Mouse (Mus musculus): ENCODE data around the gene Ccdc151.

The Ccdc151 gene

DNA sequence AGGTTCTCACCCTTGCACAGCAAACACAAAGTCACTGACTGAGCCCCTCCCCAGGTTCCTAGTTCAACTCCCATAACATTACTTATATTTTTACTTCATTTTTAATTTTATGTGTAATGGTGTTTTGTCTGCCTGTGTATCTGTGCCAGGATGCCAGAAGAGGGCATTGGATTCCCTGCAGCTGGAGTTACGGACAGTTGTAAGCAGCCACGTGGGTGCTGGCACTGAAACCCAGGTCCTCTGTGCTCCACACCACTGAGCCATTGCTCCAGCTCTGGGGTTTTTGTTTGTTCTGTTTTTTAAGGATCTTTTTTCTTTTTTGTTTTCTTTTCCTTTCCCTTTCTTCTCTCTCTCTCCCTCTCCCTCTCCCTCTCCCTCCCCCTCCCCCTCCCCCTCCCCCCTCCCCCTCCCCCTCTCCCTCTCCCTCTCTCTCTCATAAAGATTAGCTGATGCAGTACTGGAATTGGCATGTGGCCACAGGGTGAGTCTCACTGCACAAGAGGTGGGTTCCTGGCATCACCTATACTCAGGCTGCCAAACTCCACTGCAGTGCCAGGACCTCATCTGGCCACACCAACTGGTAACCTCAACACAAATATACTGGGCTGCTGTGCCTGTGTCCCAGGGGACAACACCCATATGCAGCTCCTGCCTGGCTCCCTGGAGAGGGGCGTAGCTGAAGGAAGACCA is 6.1 kb downstream of the Ccdc151 start:
- no peak for DNase-seq

DNA sequence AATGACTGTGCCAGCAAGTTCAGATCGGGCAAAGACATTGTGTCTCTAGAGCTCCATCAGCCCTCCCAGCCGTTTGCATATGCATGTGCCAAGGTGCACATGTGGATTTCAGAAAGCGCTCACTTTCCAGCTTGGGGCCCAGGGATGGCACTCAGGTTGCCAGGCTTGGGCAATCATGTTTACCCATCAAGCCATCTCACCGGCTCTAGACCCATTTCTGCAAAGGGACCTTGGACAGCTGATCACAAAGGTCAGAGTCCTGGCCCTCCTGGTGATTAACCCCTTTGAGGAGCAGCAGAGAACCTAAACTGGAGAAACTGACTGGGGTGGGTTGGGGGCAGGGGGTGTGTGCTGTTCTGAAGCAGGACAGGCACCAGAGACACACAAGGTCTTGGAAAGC is 10.2 kb downstream of the Ccdc151 start:
- DNase-seq: peak in 1 of 2 experiments; percentile 36

- DNase-seq: peak; percentile 77 to 83
Measured at GRCm38 (mm10) chr9:21989230-21990110, 13.0 kb downstream of the Ccdc151 start, which contains the start of gene Rgl3. TSS of gene Rgl3 (minus strand) at chr9:21989446.

GRCm38 (mm10) chr9:21988421-21989101 is 13.9 kb downstream of the Ccdc151 start:
- DNase-seq: peak; percentile 77 to 86

- peak in 1 of 2 experiments; percentile 18 for DNase-seq
Measured at GRCm38 (mm10) chr9:21987592-21988342, 14.7 kb downstream of the Ccdc151 start.

- DNase-seq: no peak
Measured at GRCm38 (mm10) chr9:21983911-21984310, 18.5 kb downstream of the Ccdc151 start.

- peak; percentile 46 to 57 for DNase-seq
Measured at GRCm38 (mm10) chr9:21978398-21979128, 23.9 kb downstream of the Ccdc151 start.

DNA sequence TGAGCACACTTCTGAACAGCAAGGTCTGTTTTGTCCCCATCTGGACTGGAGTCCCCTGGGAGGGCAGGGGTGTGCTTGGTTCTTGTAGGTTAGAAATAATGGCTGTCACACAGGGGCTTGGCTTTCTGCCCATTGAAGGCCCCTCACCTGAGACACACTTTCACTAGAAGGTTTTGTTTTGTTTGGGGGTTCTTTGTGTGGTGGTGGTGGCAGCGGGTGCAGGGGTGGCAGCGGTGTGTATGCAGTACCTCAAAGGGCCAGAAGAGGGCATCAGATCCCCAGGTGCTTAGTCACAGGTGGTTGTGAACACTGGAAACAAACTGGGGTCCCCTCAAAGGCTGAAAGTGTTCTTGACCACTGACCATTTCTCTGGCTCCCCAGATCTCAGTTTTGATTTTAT is 24.5 kb downstream of the Ccdc151 start:
- peak in 1 of 2 experiments; percentile 49 for DNase-seq

DNA sequence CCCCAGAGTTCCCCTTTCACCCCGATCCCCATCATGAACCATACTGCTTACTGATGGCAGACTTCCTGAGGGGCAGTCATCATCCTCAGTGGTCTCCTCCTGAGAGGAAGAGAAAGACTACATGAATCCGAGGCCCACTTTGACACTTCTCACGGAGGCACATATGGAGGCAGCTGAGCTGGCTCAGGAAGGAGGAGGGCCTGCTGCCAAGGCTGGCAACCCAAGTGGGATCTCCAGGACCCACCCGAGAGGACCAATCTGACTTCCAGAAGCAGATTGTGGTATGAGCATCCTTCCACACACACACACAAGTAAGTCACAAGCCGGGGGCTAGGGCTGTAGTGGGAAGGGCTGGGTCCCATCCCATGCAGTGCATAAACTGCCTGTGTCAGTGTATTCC is 25.1 kb downstream of the Ccdc151 start:
- DNase-seq: no peak

- no peak for DNase-seq
Measured at GRCm38 (mm10) chr9:21976626-21977175, 25.7 kb downstream of the Ccdc151 start.

- no peak for DNase-seq
Measured at GRCm38 (mm10) chr9:21969304-21969703, 33.1 kb downstream of the Ccdc151 start.

GRCm38 (mm10) chr9:21968883-21969282 is 33.6 kb downstream of the Ccdc151 start:
- no peak for DNase-seq

- DNase-seq: no peak
Measured at GRCm38 (mm10) chr9:21963417-21963816, 39.0 kb downstream of the Ccdc151 start, which contains the start of gene Epor. TSS of gene Epor (minus strand) at chr9:21963506.

DNA sequence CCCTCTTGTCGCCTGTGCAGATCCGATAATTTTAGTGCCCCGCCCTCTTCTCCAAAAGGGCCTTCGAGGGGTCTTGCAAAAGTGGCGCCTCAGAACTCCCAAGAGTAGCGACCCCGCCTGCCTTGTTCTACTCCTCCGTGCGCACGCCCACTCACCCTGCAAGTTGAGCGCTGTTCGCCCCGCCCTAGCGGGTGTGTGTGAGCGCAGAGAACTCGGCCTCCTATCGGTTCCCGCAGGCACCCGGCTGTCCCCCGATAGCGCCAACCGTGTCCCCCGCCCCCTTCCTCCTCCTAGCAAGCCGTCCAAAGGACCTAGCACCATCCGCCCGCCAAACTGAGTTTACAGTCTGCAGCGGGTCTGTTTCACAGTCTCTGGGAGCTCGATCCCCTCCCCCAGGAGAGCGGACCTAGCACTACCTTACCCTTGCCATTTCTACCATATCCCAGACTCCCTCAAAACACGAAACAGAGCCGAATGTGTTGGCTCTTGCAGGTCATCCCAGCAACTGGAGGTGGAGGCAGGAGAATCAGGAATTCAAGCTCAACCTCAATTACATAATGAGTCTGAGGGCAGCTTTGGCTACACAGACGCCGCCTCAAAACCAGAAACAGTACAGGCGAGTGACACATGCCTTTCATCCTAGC is 39.9 kb downstream of the Ccdc151 start:
- DNase-seq: peak; percentile 49 to 54

DNA sequence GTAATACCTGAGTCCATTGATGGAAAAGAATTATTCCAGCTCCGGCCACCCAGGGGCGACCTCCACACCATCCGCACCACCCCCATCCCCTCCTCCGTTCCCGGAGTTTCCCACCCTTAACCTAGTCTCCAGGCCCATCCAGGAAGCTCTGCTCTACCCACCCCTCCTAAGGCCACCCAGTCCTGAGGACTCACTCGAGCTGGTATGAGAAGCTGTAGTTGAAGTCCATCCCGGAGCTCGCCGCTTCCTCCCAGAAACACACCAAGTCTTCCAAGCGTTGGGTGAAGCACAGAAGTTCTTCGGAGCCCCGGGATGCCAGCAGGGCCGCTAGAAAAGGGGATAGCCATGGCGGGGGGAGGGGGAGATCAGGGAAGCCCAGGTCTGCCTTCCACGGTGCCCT is 40.4 kb downstream of the Ccdc151 start:
- DNase-seq: no peak

DNA sequence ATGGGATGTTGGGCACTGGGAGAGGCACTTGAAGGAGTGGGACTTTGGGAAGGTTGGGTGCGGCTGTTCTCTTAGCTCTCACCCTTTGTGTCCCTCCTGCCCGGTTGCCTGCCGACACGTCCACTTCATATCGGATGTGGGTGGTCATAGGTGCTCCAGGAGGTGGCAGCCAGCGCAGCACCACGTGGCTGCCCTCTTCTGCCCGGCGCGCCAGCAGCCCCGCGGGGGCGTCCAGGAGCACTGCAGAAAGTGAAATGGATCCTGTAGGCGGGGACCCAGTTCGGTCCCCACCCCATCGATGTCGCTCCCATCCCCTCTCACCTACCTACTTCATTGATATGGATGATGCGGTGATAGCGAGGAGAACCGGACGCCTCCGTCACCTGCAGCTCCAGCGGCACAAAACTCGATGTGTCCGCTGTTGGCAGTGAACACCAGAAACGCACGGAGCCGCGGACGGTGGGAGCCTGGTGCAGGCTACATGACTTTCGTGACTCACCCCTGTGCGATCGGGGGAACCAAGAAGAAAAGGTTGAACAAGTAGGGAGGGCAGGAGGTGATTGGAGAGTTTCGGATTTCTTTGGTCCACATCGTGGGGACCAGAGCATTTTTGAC is 41.0 kb downstream of the Ccdc151 start:
- DNase-seq: no peak

DNA sequence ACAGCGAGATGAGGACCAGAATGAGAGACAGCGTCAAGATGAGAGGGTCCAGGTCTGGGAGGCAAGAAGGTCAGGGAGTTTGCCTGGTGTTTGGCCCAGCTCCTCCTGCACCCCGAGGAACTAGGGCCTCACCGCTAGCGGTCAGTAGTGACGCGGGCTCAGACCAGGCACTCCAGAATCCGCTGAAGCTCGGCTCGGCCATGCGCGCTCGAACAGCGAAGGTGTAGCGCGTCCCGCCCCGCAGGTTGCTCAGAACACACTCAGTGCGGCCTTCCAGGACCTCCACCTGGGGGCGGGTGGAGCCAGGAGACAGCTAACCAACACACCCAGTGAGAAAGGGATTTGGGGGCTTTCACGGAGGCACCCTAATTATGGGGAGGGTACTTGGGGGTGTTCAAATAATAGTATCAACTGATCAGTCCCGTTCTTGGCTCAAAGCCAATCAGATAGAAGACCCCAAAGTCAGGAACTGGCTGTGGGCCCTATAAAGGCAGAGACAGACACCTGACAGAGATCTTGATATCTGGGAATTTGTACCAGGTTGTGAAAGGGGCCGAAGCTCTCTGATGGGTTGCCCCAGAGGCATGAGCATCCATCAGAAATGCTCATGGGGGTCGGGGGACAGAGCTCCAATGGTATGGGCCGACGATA is 41.8 kb downstream of the Ccdc151 start:
- peak; percentile 33 to 53 for DNase-seq

GRCm38 (mm10) chr9:21960135-21960534 is 42.3 kb downstream of the Ccdc151 start:
- DNase-seq: peak in 1 of 2 experiments; percentile 55

- DNase-seq: no peak
Measured at GRCm38 (mm10) chr9:21959244-21959643, 43.2 kb downstream of the Ccdc151 start.

- DNase-seq: no peak
Measured at GRCm38 (mm10) chr9:21958372-21958771, 44.1 kb downstream of the Ccdc151 start.

Data from kidney, adult 8-10 months (tissue).